Mouse (Mus musculus): Measurements from ENCODE around the gene Armc7. TPM values are rescaled to one million over a fixed set of nuclear protein-coding genes. Genes with fewer than 3 reads are reported as not detected.

The Armc7 gene
- polyA plus RNA-seq, 1 experiment from 2014 or later, result 7.7 TPM

GRCm38 (mm10) chr11:115512407-115513183, 37.1 kb downstream of the Armc7 start:
- peak overlapping the region; percentile 70 for H3K4me2 ChIP-seq
- H3K4me1 ChIP-seq (ENCODE audit: control insufficient read depth, insufficient read depth, low read length), result peaks cover 35% of the 10 kb centered on the region
- no peaks in the 10 kb centered on the region for H3K36me3 ChIP-seq (ENCODE audit: control insufficient read depth, insufficient read depth, low read length)
- H3K4me3 ChIP-seq (ENCODE audit: low read depth, low read length), result peak overlapping the region; percentile 93
- H3K27me3 ChIP-seq (ENCODE audit: control insufficient read depth, insufficient read depth, low read length), result no peaks in the 10 kb centered on the region
- no peaks in the 10 kb centered on the region for H3K9me3 ChIP-seq (ENCODE audit: control insufficient read depth, low read length)
- WGBS, result 24% methylated on average over 8 of the region's 8 CpGs
- H3K27ac ChIP-seq (ENCODE audit: low read depth, low read length), result peak overlapping the region; percentile 55; the same call in 1 of the 2 replicates
- peak; percentile 94 for DNase-seq (ENCODE audit: low spot score, missing footprints)
- peak overlapping the region; percentile 97 for H3K9ac ChIP-seq (ENCODE audit: low read length)
- ATAC-seq (ENCODE audit: low FRiP score), result no peak

GRCm38 (mm10) chr11:115513271-115514237, 38.1 kb downstream of the Armc7 start:
- Histone ChIP-seq H3K4me1 (ENCODE audit: control insufficient read depth, insufficient read depth, low read length) (peaks cover 27% of the 10 kb centered on the region), H3K4me3 (ENCODE audit: low read depth, low read length) (peak overlapping the region; percentile 93), H3K9me3 (ENCODE audit: control insufficient read depth, low read length) (no peaks in the 10 kb centered on the region), H3K27me3 (ENCODE audit: control insufficient read depth, insufficient read depth, low read length) (no peaks in the 10 kb centered on the region), H3K9ac (ENCODE audit: low read length) (peak overlapping the region; percentile 97), H3K27ac (ENCODE audit: low read depth, low read length) (peak overlapping the region; percentile 55), H3K36me3 (ENCODE audit: control insufficient read depth, insufficient read depth, low read length) (no peaks in the 10 kb centered on the region), H3K4me2 (peak overlapping the region; percentile 70)
- ATAC-seq (ENCODE audit: low FRiP score), result peak; percentile 56
- DNase-seq (ENCODE audit: low spot score, missing footprints), result peak; percentile 96
- WGBS, result under 1% methylated on average over 57 of the region's 57 CpGs

GRCm38 (mm10) chr11:115514238-115514663, 38.8 kb downstream of the Armc7 start, which contains the start of gene Jpt1:
Gene Jpt1, minus strand, starts transcription at chr11:115514387.
- Histone ChIP-seq H3K27ac (ENCODE audit: low read depth, low read length) (peak within 1 kb of the TSS; percentile 55), H3K4me1 (ENCODE audit: control insufficient read depth, insufficient read depth, low read length) (peaks cover 27% of the 10 kb centered on the region), H3K36me3 (ENCODE audit: control insufficient read depth, insufficient read depth, low read length) (no peaks in the 10 kb centered on the region), H3K27me3 (ENCODE audit: control insufficient read depth, insufficient read depth, low read length) (no peaks in the 10 kb centered on the region), H3K9ac (ENCODE audit: low read length) (peak within 1 kb of the TSS; percentile 97), H3K4me2 (peak within 1 kb of the TSS; percentile 70), H3K4me3 (ENCODE audit: low read depth, low read length) (peak within 1 kb of the TSS; percentile 93), H3K9me3 (ENCODE audit: control insufficient read depth, low read length) (no peaks in the 10 kb centered on the region)
- DNase-seq (ENCODE audit: low spot score, missing footprints) (peak; percentile 99), ATAC-seq (ENCODE audit: low FRiP score) (peak; percentile 98)
- WGBS, result under 1% methylated on average over 24 of the region's 24 CpGs

- DNase-seq (ENCODE audit: low spot score, missing footprints), result no peak
- 81% methylated on average over 6 of the region's 6 CpGs for WGBS
- no peak overlapping the region for H3K9ac ChIP-seq (ENCODE audit: low read length)
- H3K27ac ChIP-seq (ENCODE audit: low read depth, low read length), result no peak overlapping the region
- H3K4me2 ChIP-seq, result no peak overlapping the region
- H3K9me3 ChIP-seq (ENCODE audit: control insufficient read depth, low read length), result no peaks in the 10 kb centered on the region
- no peak overlapping the region for H3K4me3 ChIP-seq (ENCODE audit: low read depth, low read length)
- peaks cover 24% of the 10 kb centered on the region for H3K4me1 ChIP-seq (ENCODE audit: control insufficient read depth, insufficient read depth, low read length)
- ATAC-seq (ENCODE audit: low FRiP score), result no peak
- H3K27me3 ChIP-seq (ENCODE audit: control insufficient read depth, insufficient read depth, low read length), result no peaks in the 10 kb centered on the region
- H3K36me3 ChIP-seq (ENCODE audit: control insufficient read depth, insufficient read depth, low read length), result no peaks in the 10 kb centered on the region
These were observed 39.6 kb downstream of the Armc7 start for GRCm38 (mm10) chr11:115515021-115515420.

- 89% methylated on average over 5 of the region's 5 CpGs for WGBS
- H3K9ac ChIP-seq (ENCODE audit: low read length), result no peak overlapping the region
- no peaks in the 10 kb centered on the region for H3K27me3 ChIP-seq (ENCODE audit: control insufficient read depth, insufficient read depth, low read length)
- H3K36me3 ChIP-seq (ENCODE audit: control insufficient read depth, insufficient read depth, low read length), result no peaks in the 10 kb centered on the region
- H3K4me3 ChIP-seq (ENCODE audit: low read depth, low read length), result no peak overlapping the region
- H3K27ac ChIP-seq (ENCODE audit: low read depth, low read length), result no peak overlapping the region
- H3K9me3 ChIP-seq (ENCODE audit: control insufficient read depth, low read length), result no peaks in the 10 kb centered on the region
- ATAC-seq (ENCODE audit: low FRiP score) (no peak), DNase-seq (ENCODE audit: low spot score, missing footprints) (no peak)
- no peak overlapping the region for H3K4me2 ChIP-seq
- peaks cover 5% of the 10 kb centered on the region for H3K4me1 ChIP-seq (ENCODE audit: control insufficient read depth, insufficient read depth, low read length)
These were observed 41.5 kb downstream of the Armc7 start for GRCm38 (mm10) chr11:115516942-115517341.

GRCm38 (mm10) chr11:115518693-115519092, 43.2 kb downstream of the Armc7 start:
- DNase-seq (ENCODE audit: low spot score, missing footprints), result no peak
- no peak overlapping the region for H3K9ac ChIP-seq (ENCODE audit: low read length)
- H3K27ac ChIP-seq (ENCODE audit: low read depth, low read length), result no peak overlapping the region
- peaks cover 3% of the 10 kb centered on the region for H3K36me3 ChIP-seq (ENCODE audit: control insufficient read depth, insufficient read depth, low read length)
- no peaks in the 10 kb centered on the region for H3K27me3 ChIP-seq (ENCODE audit: control insufficient read depth, insufficient read depth, low read length)
- no peak overlapping the region for H3K4me3 ChIP-seq (ENCODE audit: low read depth, low read length)
- H3K4me2 ChIP-seq, result no peak overlapping the region
- no peaks in the 10 kb centered on the region for H3K9me3 ChIP-seq (ENCODE audit: control insufficient read depth, low read length)
- 78% methylated on average over 9 of the region's 9 CpGs for WGBS
- no peaks in the 10 kb centered on the region for H3K4me1 ChIP-seq (ENCODE audit: control insufficient read depth, insufficient read depth, low read length)
- ATAC-seq (ENCODE audit: low FRiP score), result no peak

GRCm38 (mm10) chr11:115519581-115519980, 44.1 kb downstream of the Armc7 start:
- Histone ChIP-seq H3K27me3 (ENCODE audit: control insufficient read depth, insufficient read depth, low read length) (no peaks in the 10 kb centered on the region), H3K9me3 (ENCODE audit: control insufficient read depth, low read length) (no peaks in the 10 kb centered on the region), H3K27ac (ENCODE audit: low read depth, low read length) (no peak overlapping the region), H3K4me2 (no peak overlapping the region), H3K9ac (ENCODE audit: low read length) (no peak overlapping the region), H3K4me1 (ENCODE audit: control insufficient read depth, insufficient read depth, low read length) (no peaks in the 10 kb centered on the region), H3K4me3 (ENCODE audit: low read depth, low read length) (no peak overlapping the region), H3K36me3 (ENCODE audit: control insufficient read depth, insufficient read depth, low read length) (peaks cover 3% of the 10 kb centered on the region)
- DNase-seq (ENCODE audit: low spot score, missing footprints), result no peak
- ATAC-seq (ENCODE audit: low FRiP score), result no peak
- WGBS, result 90% methylated on average over 3 of the region's 3 CpGs

GRCm38 (mm10) chr11:115520218-115520617, 44.8 kb downstream of the Armc7 start:
- Histone ChIP-seq H3K4me2 (no peak overlapping the region), H3K27me3 (ENCODE audit: control insufficient read depth, insufficient read depth, low read length) (no peaks in the 10 kb centered on the region), H3K27ac (ENCODE audit: low read depth, low read length) (no peak overlapping the region), H3K9ac (ENCODE audit: low read length) (no peak overlapping the region), H3K9me3 (ENCODE audit: control insufficient read depth, low read length) (no peaks in the 10 kb centered on the region), H3K4me3 (ENCODE audit: low read depth, low read length) (no peak overlapping the region), H3K4me1 (ENCODE audit: control insufficient read depth, insufficient read depth, low read length) (no peaks in the 10 kb centered on the region), H3K36me3 (ENCODE audit: control insufficient read depth, insufficient read depth, low read length) (peaks cover 9% of the 10 kb centered on the region)
- WGBS, result 62% methylated on average over 2 of the region's 2 CpGs
- no peak for DNase-seq (ENCODE audit: low spot score, missing footprints)
- ATAC-seq (ENCODE audit: low FRiP score), result no peak
